Mouse (Mus musculus) limb, embryonic 14.5 days (tissue): ENCODE measurements around the gene Chd9. TPM values are rescaled to one million over a fixed set of nuclear protein-coding genes. Genes with fewer than 3 reads are reported as not detected.

Experiments
- ATAC-seq: fragments of 200-750 bp; cut with Nextera tagmentation; 2 replicates; pipeline ENCODE4 v1.8.0; 2017; ENCODE audit warnings: low read depth, moderate number of reproducible peaks, moderate TSS enrichment; ENCODE audit not compliant: low FRiP score
- DNase-seq: peaks from one replicate; pipeline ENCODE4 v3.0.0-alpha.2; 2015; ENCODE audit warnings: low spot score
- H3K27ac ChIP-seq: fragments of 300-500 bp; sonication (generic); replicated peaks from 2 replicates; pipeline ENCODE4 v1.5.1; 2014; ENCODE audit warnings: low read depth, mild to moderate bottlenecking, low read length, moderate library complexity, mixed read lengths
- H3K27me3 ChIP-seq: fragments of 300-500 bp; sonication (generic); 2 replicates; pipeline ENCODE4 v1.6.1; 2014; ENCODE audit warnings: low read length, mixed read lengths; ENCODE audit not compliant: control insufficient read depth, insufficient read depth
- H3K36me3 ChIP-seq: fragments of 300-500 bp; sonication (generic); 2 replicates; pipeline ENCODE4 v1.6.1; 2014; ENCODE audit warnings: mild to moderate bottlenecking, low read length, moderate library complexity, mixed read lengths; ENCODE audit not compliant: control insufficient read depth, insufficient read depth
- H3K4me1 ChIP-seq: fragments of 300-500 bp; sonication (generic); 2 replicates; pipeline ENCODE4 v1.6.1; 2014; ENCODE audit warnings: antibody characterized with exemption, low read length, mixed read lengths; ENCODE audit not compliant: control insufficient read depth, insufficient read depth
- H3K4me2 ChIP-seq: fragments of 300-500 bp; sonication (generic); replicated peaks from 2 replicates; pipeline ENCODE4 v1.6.1; 2014; ENCODE audit warnings: low read depth, mild to moderate bottlenecking, low read length, moderate library complexity; ENCODE audit not compliant: severe bottlenecking
- H3K4me3 ChIP-seq: fragments of 300-500 bp; sonication (generic); replicated peaks from 2 replicates; pipeline ENCODE4 v1.5.1; 2014; ENCODE audit warnings: low read length
- H3K9ac ChIP-seq: fragments of 300-500 bp; sonication (generic); 2 replicates; pipeline ENCODE4 v1.6.1; 2014; ENCODE audit warnings: mild to moderate bottlenecking, low read depth, low read length, moderate library complexity; ENCODE audit not compliant: severe bottlenecking
- H3K9me3 ChIP-seq: fragments of 300-500 bp; sonication (generic); 2 replicates; pipeline ENCODE4 v1.6.1; 2016; ENCODE audit warnings: low read length; ENCODE audit not compliant: control insufficient read depth
- POLR2A ChIP-seq: fragments of 200-500 bp; IDR thresholded peaks from 2 replicates; pipeline ENCODE4 v1.8.0; 2012; ENCODE audit warnings: inconsistent platforms, mild to moderate bottlenecking, moderate library complexity, borderline replicate concordance; ENCODE audit not compliant: insufficient read depth, insufficient read length; ENCODE audit errors: extremely low read depth
- WGBS: fragments of 180-500 bp; shearing (Covaris S2); extraction: QIAGEN DNeasy Blood & Tissue Kit; methylation state at CpG from one replicate; pipeline ENCODE4 v1.1.7; 2014; 5-methylcytosine and 5-hydroxymethylcytosine counted together
- polyA plus RNA-seq, 2 experiments: library from polyadenylated mRNA; depleted of rRNA in 1 of 2; stranded (reverse) in 1 of 2; unstranded in 1 of 2; fragments of >200 nt; fragmentation: Nextera tagmentation in 1 of 2; extraction: Ambion mirVana in 1 of 2; gene quantifications; 2 replicates each; pipeline versions ENCODE4 v1.2.1 to v1.2.3; 2012 to 2014

The Chd9 gene
- polyA plus RNA-seq, 2 experiments, result 97.2 to 143 TPM

- ATAC-seq, result no peak
- Histone ChIP-seq H3K27me3 (no peaks in the 10 kb centered on the region), H3K27ac (0 out of 2 replicates have a peak overlapping the region, but pooled peaks have one; percentile 9), H3K36me3 (no peaks in the 10 kb centered on the region), H3K4me1 (peaks cover 9% of the 10 kb centered on the region), H3K9ac (no peak overlapping the region), H3K9me3 (no peaks in the 10 kb centered on the region), H3K4me2 (no peak overlapping the region), H3K4me3 (no peak overlapping the region)
- TF ChIP-seq POLR2A, result no peak
- DNase-seq, result no peak
- WGBS, result 63% methylated on average over 13 of the region's 13 CpGs
Observed at GRCm38 (mm10) chr8:90841321-90841720, 13.2 kb downstream of the Chd9 start.

- H3K4me3 ChIP-seq, result no peak overlapping the region
- 68% methylated on average over 6 of the region's 6 CpGs for WGBS
Observed at GRCm38 (mm10) chr8:90843127-90843526, 15.0 kb downstream of the Chd9 start.

GRCm38 (mm10) chr8:90844179-90844967 lies 16.2 kb downstream of the Chd9 start:
- Histone ChIP-seq H3K9me3 (no peaks in the 10 kb centered on the region), H3K4me3 (no peak overlapping the region), H3K36me3 (no peaks in the 10 kb centered on the region), H3K9ac (no peak overlapping the region), H3K27ac (no peak overlapping the region), H3K27me3 (no peaks in the 10 kb centered on the region), H3K4me2 (no peak overlapping the region), H3K4me1 (peaks cover 9% of the 10 kb centered on the region)
- ATAC-seq (no peak), DNase-seq (no peak)
- 80% methylated on average over 9 of the region's 9 CpGs for WGBS
- TF ChIP-seq POLR2A, result no peak

More at GRCm38 (mm10) chr8:90843127-90843526, 15.0 kb downstream of the Chd9 start:
- no peaks in the 10 kb centered on the region for H3K27me3 ChIP-seq
- H3K36me3 ChIP-seq, result no peaks in the 10 kb centered on the region
- H3K4me1 ChIP-seq, result peaks cover 9% of the 10 kb centered on the region
- H3K27ac ChIP-seq, result no peak overlapping the region
- DNase-seq (no peak), ATAC-seq (no peak)
- TF ChIP-seq POLR2A, result no peak
- no peak overlapping the region for H3K9ac ChIP-seq
- no peak overlapping the region for H3K4me2 ChIP-seq
- no peaks in the 10 kb centered on the region for H3K9me3 ChIP-seq

- no peak overlapping the region for H3K9ac ChIP-seq
- no peaks in the 10 kb centered on the region for H3K9me3 ChIP-seq
- DNase-seq, result no peak
- H3K27ac ChIP-seq, result no peak overlapping the region
- 86% methylated on average over 7 of the region's 7 CpGs for WGBS
- peaks cover 7% of the 10 kb centered on the region for H3K4me1 ChIP-seq
- ATAC-seq, result no peak
- H3K36me3 ChIP-seq, result peaks cover 14% of the 10 kb centered on the region; the same call in 1 of the 2 replicates
- TF ChIP-seq POLR2A, result no peak
- H3K4me3 ChIP-seq, result no peak overlapping the region
- H3K27me3 ChIP-seq, result no peaks in the 10 kb centered on the region
- no peak overlapping the region for H3K4me2 ChIP-seq
Observed at GRCm38 (mm10) chr8:90847980-90848379, 19.8 kb downstream of the Chd9 start.

GRCm38 (mm10) chr8:90849462-90850050 lies 21.4 kb downstream of the Chd9 start:
- Histone ChIP-seq H3K27me3 (no peaks in the 10 kb centered on the region), H3K4me1 (peaks cover 12% of the 10 kb centered on the region), H3K27ac (no peak overlapping the region), H3K9me3 (no peaks in the 10 kb centered on the region), H3K36me3 (peaks cover 14% of the 10 kb centered on the region; the same call in 1 of the 2 replicates), H3K4me2 (no peak overlapping the region), H3K4me3 (no peak overlapping the region), H3K9ac (no peak overlapping the region)
- ATAC-seq (no peak), DNase-seq (no peak)
- TF ChIP-seq POLR2A, result no peak
- 60% methylated on average over 11 of the region's 11 CpGs for WGBS
